Mouse (Mus musculus) urinary bladder, postnatal 25 days (tissue): ENCODE results near the gene Rnps1.
A peak's percentile ranks its signal among the peaks of the same experiment; 100 is the strongest.
"Not testable (repeated sequence)": the region's sequence is repeated elsewhere in the genome, so short reads cannot be mapped to it uniquely, and the experiment has no call there.

Source experiments
- DNase-seq: peaks from one replicate; pipeline ENCODE4 v3.0.0; 2022; ENCODE audit warnings: low spot score

Rnps1 gene

GRCm38 (mm10) chr17:24414230-24414976 is at the start of gene Rnps1:
Gene Rnps1, plus strand, starts transcription at chr17:24414565.
- DNase-seq = peak; percentile 82

GRCm38 (mm10) chr17:24365863-24366262 is 48.5 kb upstream of the Rnps1 start:
- DNase-seq = no peak

- no peak for DNase-seq
Observed at GRCm38 (mm10) chr17:24375094-24375712, 39.2 kb upstream of the Rnps1 start.

- DNase-seq = no peak
Observed at GRCm38 (mm10) chr17:24375886-24376285, 38.5 kb upstream of the Rnps1 start.

GRCm38 (mm10) chr17:24378496-24378895 is 35.9 kb upstream of the Rnps1 start:
- DNase-seq = no peak

GRCm38 (mm10) chr17:24383789-24384188 is 30.6 kb upstream of the Rnps1 start:
- DNase-seq = no peak

GRCm38 (mm10) chr17:24388711-24389110 is 25.7 kb upstream of the Rnps1 start:
- no peak for DNase-seq

GRCm38 (mm10) chr17:24389865-24390264 is 24.5 kb upstream of the Rnps1 start:
- DNase-seq = peak; percentile 39

- DNase-seq = no peak
Observed at GRCm38 (mm10) chr17:24391149-24391548, 23.2 kb upstream of the Rnps1 start.

- DNase-seq = no peak
Observed at GRCm38 (mm10) chr17:24393527-24393926, 20.8 kb upstream of the Rnps1 start.

- no peak for DNase-seq
Observed at GRCm38 (mm10) chr17:24394456-24394855, 19.9 kb upstream of the Rnps1 start.

- DNase-seq = no peak
Observed at GRCm38 (mm10) chr17:24402371-24402770, 12.0 kb upstream of the Rnps1 start.

GRCm38 (mm10) chr17:24407116-24407803 is 7.1 kb upstream of the Rnps1 start:
- no peak for DNase-seq

- no peak for DNase-seq
Observed at GRCm38 (mm10) chr17:24413557-24414211, 681 bp upstream of the Rnps1 start.

- DNase-seq = no peak
Observed at GRCm38 (mm10) chr17:24415011-24415410, 646 bp downstream of the Rnps1 start.

GRCm38 (mm10) chr17:24416051-24416652 is 1.8 kb downstream of the Rnps1 start:
- DNase-seq = no peak

GRCm38 (mm10) chr17:24423114-24423513 is 8.7 kb downstream of the Rnps1 start:
- DNase-seq = no peak

GRCm38 (mm10) chr17:24424489-24424888 is 10.1 kb downstream of the Rnps1 start:
- DNase-seq = no peak

GRCm38 (mm10) chr17:24425326-24425725 is 11.0 kb downstream of the Rnps1 start:
- DNase-seq = not testable (repeated sequence)

- no peak for DNase-seq
Observed at GRCm38 (mm10) chr17:24425905-24426304, 11.5 kb downstream of the Rnps1 start.

- DNase-seq = peak; percentile 87
Observed at GRCm38 (mm10) chr17:24426471-24427169, 12.3 kb downstream of the Rnps1 start, which contains the start of gene Eci1. Gene Eci1, plus strand, starts transcription at chr17:24426641.
